Mouse (Mus musculus): ENCODE data around the gene Sult6b2. TPM values are rescaled to one million over a fixed set of nuclear protein-coding genes. Genes with fewer than 3 reads are reported as not detected.
A peak's percentile ranks its signal among the peaks of the same experiment; 100 is the strongest.

The Sult6b2 gene
- polyA plus RNA-seq, 1 experiment from 2014 or later, result 0.10 TPM

GRCm38 (mm10) chr6:142773566-142773965 lies 30.7 kb downstream of the Sult6b2 start:
- Histone ChIP-seq H3K4me1 (ENCODE audit: control insufficient read depth, insufficient read depth, low read depth, low read length) (no peaks in the 10 kb centered on the region), H3K36me3 (ENCODE audit: control insufficient read depth, insufficient read depth, low read length) (peaks cover 23% of the 10 kb centered on the region), H3K27me3 (replicated peaks; ENCODE audit: control insufficient read depth, insufficient read depth, low read length) (no peaks in the 10 kb centered on the region), H3K9ac (ENCODE audit: low read depth, low read length) (no peak overlapping the region), H3K4me3 (ENCODE audit: low read length) (no peak overlapping the region), H3K27ac (ENCODE audit: low read depth, low read length) (no peak overlapping the region), H3K4me2 (ENCODE audit: low read length) (no peak overlapping the region), H3K9me3 (ENCODE audit: control insufficient read depth, low read length) (no peaks in the 10 kb centered on the region)
- WGBS, result 94% methylated on average over 5 of the region's 5 CpGs
- ATAC-seq, result no peak

- Histone ChIP-seq H3K4me1 (ENCODE audit: control insufficient read depth, insufficient read depth, low read depth, low read length) (no peaks in the 10 kb centered on the region), H3K27me3 (replicated peaks; ENCODE audit: control insufficient read depth, insufficient read depth, low read length) (no peaks in the 10 kb centered on the region), H3K36me3 (ENCODE audit: control insufficient read depth, insufficient read depth, low read length) (peaks cover 31% of the 10 kb centered on the region), H3K9me3 (ENCODE audit: control insufficient read depth, low read length) (no peaks in the 10 kb centered on the region), H3K4me3 (ENCODE audit: low read length) (no peak overlapping the region), H3K9ac (ENCODE audit: low read depth, low read length) (no peak overlapping the region), H3K27ac (ENCODE audit: low read depth, low read length) (no peak overlapping the region), H3K4me2 (ENCODE audit: low read length) (no peak overlapping the region)
- 95% methylated on average over 4 of the region's 4 CpGs for WGBS
- ATAC-seq, result no peak
Observed at GRCm38 (mm10) chr6:142771643-142772042, 32.7 kb downstream of the Sult6b2 start.

GRCm38 (mm10) chr6:142769896-142770295 lies 34.4 kb downstream of the Sult6b2 start:
- ATAC-seq, result no peak
- 92% methylated on average over 3 of the region's 3 CpGs for WGBS
- no peak overlapping the region for H3K27ac ChIP-seq (ENCODE audit: low read depth, low read length)

GRCm38 (mm10) chr6:142767305-142767704 lies 37.0 kb downstream of the Sult6b2 start:
- H3K4me3 ChIP-seq (ENCODE audit: low read length), result no peak overlapping the region
- no peak overlapping the region for H3K4me2 ChIP-seq (ENCODE audit: low read length)
- H3K4me1 ChIP-seq (ENCODE audit: control insufficient read depth, insufficient read depth, low read depth, low read length), result no peaks in the 10 kb centered on the region
- no peak overlapping the region for H3K9ac ChIP-seq (ENCODE audit: low read depth, low read length)
- H3K36me3 ChIP-seq (ENCODE audit: control insufficient read depth, insufficient read depth, low read length), result peaks cover 31% of the 10 kb centered on the region
- no peak overlapping the region for H3K27ac ChIP-seq (ENCODE audit: low read depth, low read length)
- no peaks in the 10 kb centered on the region for H3K27me3 ChIP-seq (replicated peaks; ENCODE audit: control insufficient read depth, insufficient read depth, low read length)
- no peaks in the 10 kb centered on the region for H3K9me3 ChIP-seq (ENCODE audit: control insufficient read depth, low read length)
- WGBS, result 83% methylated on average over 9 of the region's 9 CpGs
- no peak for ATAC-seq

More at GRCm38 (mm10) chr6:142769896-142770295, 34.4 kb downstream of the Sult6b2 start:
- H3K27me3 ChIP-seq (replicated peaks; ENCODE audit: control insufficient read depth, insufficient read depth, low read length), result no peaks in the 10 kb centered on the region
- H3K9me3 ChIP-seq (ENCODE audit: control insufficient read depth, low read length), result no peaks in the 10 kb centered on the region
- H3K4me2 ChIP-seq (ENCODE audit: low read length), result no peak overlapping the region
- no peaks in the 10 kb centered on the region for H3K4me1 ChIP-seq (ENCODE audit: control insufficient read depth, insufficient read depth, low read depth, low read length)
- H3K4me3 ChIP-seq (ENCODE audit: low read length), result no peak overlapping the region
- H3K36me3 ChIP-seq (ENCODE audit: control insufficient read depth, insufficient read depth, low read length), result peaks cover 41% of the 10 kb centered on the region
- no peak overlapping the region for H3K9ac ChIP-seq (ENCODE audit: low read depth, low read length)

- H3K4me1 ChIP-seq (ENCODE audit: control insufficient read depth, insufficient read depth, low read depth, low read length), result no peaks in the 10 kb centered on the region
- no peak overlapping the region for H3K9ac ChIP-seq (ENCODE audit: low read depth, low read length)
- no peaks in the 10 kb centered on the region for H3K27me3 ChIP-seq (replicated peaks; ENCODE audit: control insufficient read depth, insufficient read depth, low read length)
- H3K9me3 ChIP-seq (ENCODE audit: control insufficient read depth, low read length), result no peaks in the 10 kb centered on the region
- 47% methylated on average over 2 of the region's 2 CpGs for WGBS
- peaks cover 24% of the 10 kb centered on the region for H3K36me3 ChIP-seq (ENCODE audit: control insufficient read depth, insufficient read depth, low read length)
- ATAC-seq, result no peak
- no peak overlapping the region for H3K27ac ChIP-seq (ENCODE audit: low read depth, low read length)
- no peak overlapping the region for H3K4me3 ChIP-seq (ENCODE audit: low read length)
- no peak overlapping the region for H3K4me2 ChIP-seq (ENCODE audit: low read length)
Observed at GRCm38 (mm10) chr6:142764933-142765332, 39.4 kb downstream of the Sult6b2 start.

GRCm38 (mm10) chr6:142759633-142760032 lies 44.7 kb downstream of the Sult6b2 start:
- no peak overlapping the region for H3K9ac ChIP-seq (ENCODE audit: low read depth, low read length)
- H3K9me3 ChIP-seq (ENCODE audit: control insufficient read depth, low read length), result no peaks in the 10 kb centered on the region
- H3K4me1 ChIP-seq (ENCODE audit: control insufficient read depth, insufficient read depth, low read depth, low read length), result peaks cover 14% of the 10 kb centered on the region
- no peak for ATAC-seq
- 0 out of 2 replicates have a peak, but pooled peaks cover 4% of the 10 kb centered on the region for H3K36me3 ChIP-seq (ENCODE audit: control insufficient read depth, insufficient read depth, low read length)
- WGBS, result 88% methylated on average over 2 of the region's 2 CpGs
- no peak overlapping the region for H3K4me2 ChIP-seq (ENCODE audit: low read length)
- H3K27me3 ChIP-seq (replicated peaks; ENCODE audit: control insufficient read depth, insufficient read depth, low read length), result no peaks in the 10 kb centered on the region
- no peak overlapping the region for H3K4me3 ChIP-seq (ENCODE audit: low read length)
- no peak overlapping the region for H3K27ac ChIP-seq (ENCODE audit: low read depth, low read length)

- Histone ChIP-seq H3K27ac (ENCODE audit: low read depth, low read length) (no peak overlapping the region), H3K9ac (ENCODE audit: low read depth, low read length) (no peak overlapping the region), H3K27me3 (replicated peaks; ENCODE audit: control insufficient read depth, insufficient read depth, low read length) (no peaks in the 10 kb centered on the region), H3K9me3 (ENCODE audit: control insufficient read depth, low read length) (no peaks in the 10 kb centered on the region), H3K4me2 (ENCODE audit: low read length) (no peak overlapping the region), H3K36me3 (ENCODE audit: control insufficient read depth, insufficient read depth, low read length) (no peaks in the 10 kb centered on the region), H3K4me3 (ENCODE audit: low read length) (no peak overlapping the region), H3K4me1 (ENCODE audit: control insufficient read depth, insufficient read depth, low read depth, low read length) (peaks cover 14% of the 10 kb centered on the region)
- ATAC-seq, result no peak
- WGBS, result 95% methylated on average over 6 of the region's 6 CpGs
Observed at GRCm38 (mm10) chr6:142758562-142758961, 45.7 kb downstream of the Sult6b2 start.

- Histone ChIP-seq H3K27ac (ENCODE audit: low read depth, low read length) (no peak overlapping the region), H3K9ac (ENCODE audit: low read depth, low read length) (peak overlapping the region; percentile 45), H3K4me3 (ENCODE audit: low read length) (peak overlapping the region; percentile 70), H3K36me3 (ENCODE audit: control insufficient read depth, insufficient read depth, low read length) (no peaks in the 10 kb centered on the region), H3K4me2 (ENCODE audit: low read length) (peak overlapping the region; percentile 72), H3K9me3 (ENCODE audit: control insufficient read depth, low read length) (no peaks in the 10 kb centered on the region), H3K4me1 (ENCODE audit: control insufficient read depth, insufficient read depth, low read depth, low read length) (peaks cover 14% of the 10 kb centered on the region), H3K27me3 (replicated peaks; ENCODE audit: control insufficient read depth, insufficient read depth, low read length) (no peaks in the 10 kb centered on the region)
- WGBS, result 93% methylated on average over 6 of the region's 6 CpGs
- ATAC-seq, result no peak
Observed at GRCm38 (mm10) chr6:142757976-142758375, 46.3 kb downstream of the Sult6b2 start.

- peak overlapping the region; percentile 72 for H3K4me2 ChIP-seq (ENCODE audit: low read length)
- ATAC-seq, result no peak
- WGBS, result 43% methylated on average over 10 of the region's 10 CpGs
- H3K27ac ChIP-seq (ENCODE audit: low read depth, low read length), result peak overlapping the region; percentile 90
- H3K9ac ChIP-seq (ENCODE audit: low read depth, low read length), result peak overlapping the region; percentile 97
- H3K9me3 ChIP-seq (ENCODE audit: control insufficient read depth, low read length), result no peaks in the 10 kb centered on the region
- H3K4me3 ChIP-seq (ENCODE audit: low read length), result peak overlapping the region; percentile 70
- peaks cover 14% of the 10 kb centered on the region for H3K4me1 ChIP-seq (ENCODE audit: control insufficient read depth, insufficient read depth, low read depth, low read length)
- H3K36me3 ChIP-seq (ENCODE audit: control insufficient read depth, insufficient read depth, low read length), result no peaks in the 10 kb centered on the region
- H3K27me3 ChIP-seq (replicated peaks; ENCODE audit: control insufficient read depth, insufficient read depth, low read length), result no peaks in the 10 kb centered on the region
Observed at GRCm38 (mm10) chr6:142757334-142757965, 46.9 kb downstream of the Sult6b2 start.
